Mouse (Mus musculus) neural tube, embryonic 12.5 days (tissue): ENCODE measurements around the gene Hoxa9. TPM values are rescaled to one million over a fixed set of nuclear protein-coding genes. Genes with fewer than 3 reads are reported as not detected.
A peak's percentile ranks its signal among the peaks of the same experiment; 100 is the strongest.

Experiments used
- ATAC-seq: fragments of 200-750 bp; cut with Nextera tagmentation; 2 replicates; pipeline ENCODE4 v1.8.0; 2017; ENCODE audit warnings: low read depth, mild to moderate bottlenecking, moderate TSS enrichment, moderate library complexity; ENCODE audit not compliant: low FRiP score
- H3K27ac ChIP-seq: fragments of 300-500 bp; sonication (generic); 2 replicates; pipeline ENCODE4 v1.5.1; 2016
- H3K27me3 ChIP-seq: fragments of 300-500 bp; sonication (generic); replicated peaks from 2 replicates; pipeline ENCODE4 v1.6.1; 2016; ENCODE audit warnings: mild to moderate bottlenecking
- H3K36me3 ChIP-seq: fragments of 300-500 bp; sonication (generic); 2 replicates; pipeline ENCODE4 v1.6.1; 2016; ENCODE audit warnings: mild to moderate bottlenecking
- H3K4me1 ChIP-seq: fragments of 300-500 bp; sonication (generic); 2 replicates; pipeline ENCODE4 v1.6.1; 2016
- H3K4me2 ChIP-seq: fragments of 300-500 bp; sonication (generic); replicated peaks from 2 replicates; pipeline ENCODE4 v1.6.1; 2016; ENCODE audit warnings: mild to moderate bottlenecking
- H3K4me3 ChIP-seq: fragments of 300-500 bp; sonication (generic); 2 replicates; pipeline ENCODE4 v1.5.1; 2016
- H3K9ac ChIP-seq: fragments of 300-500 bp; sonication (generic); 2 replicates; pipeline ENCODE4 v1.6.1; 2016; ENCODE audit warnings: mild to moderate bottlenecking
- H3K9me3 ChIP-seq: fragments of 300-500 bp; sonication (generic); 2 replicates; pipeline ENCODE4 v1.6.1; 2016; ENCODE audit warnings: mild to moderate bottlenecking
- WGBS: fragments of 180-500 bp; shearing (Covaris S2); methylation state at CpG from one replicate; pipeline ENCODE4 v1.1.7; 2016; 5-methylcytosine and 5-hydroxymethylcytosine counted together
- polyA plus RNA-seq: library from polyadenylated mRNA; unstranded; fragments of >200 nt; fragmentation: Nextera tagmentation; extraction: Ambion mirVana; gene quantifications from 2 replicates; pipeline ENCODE4 v1.2.1, GENCODE M21; 2016

Hoxa9 gene
- polyA plus RNA-seq, 1 experiment from 2014 or later = 131 TPM

DNA sequence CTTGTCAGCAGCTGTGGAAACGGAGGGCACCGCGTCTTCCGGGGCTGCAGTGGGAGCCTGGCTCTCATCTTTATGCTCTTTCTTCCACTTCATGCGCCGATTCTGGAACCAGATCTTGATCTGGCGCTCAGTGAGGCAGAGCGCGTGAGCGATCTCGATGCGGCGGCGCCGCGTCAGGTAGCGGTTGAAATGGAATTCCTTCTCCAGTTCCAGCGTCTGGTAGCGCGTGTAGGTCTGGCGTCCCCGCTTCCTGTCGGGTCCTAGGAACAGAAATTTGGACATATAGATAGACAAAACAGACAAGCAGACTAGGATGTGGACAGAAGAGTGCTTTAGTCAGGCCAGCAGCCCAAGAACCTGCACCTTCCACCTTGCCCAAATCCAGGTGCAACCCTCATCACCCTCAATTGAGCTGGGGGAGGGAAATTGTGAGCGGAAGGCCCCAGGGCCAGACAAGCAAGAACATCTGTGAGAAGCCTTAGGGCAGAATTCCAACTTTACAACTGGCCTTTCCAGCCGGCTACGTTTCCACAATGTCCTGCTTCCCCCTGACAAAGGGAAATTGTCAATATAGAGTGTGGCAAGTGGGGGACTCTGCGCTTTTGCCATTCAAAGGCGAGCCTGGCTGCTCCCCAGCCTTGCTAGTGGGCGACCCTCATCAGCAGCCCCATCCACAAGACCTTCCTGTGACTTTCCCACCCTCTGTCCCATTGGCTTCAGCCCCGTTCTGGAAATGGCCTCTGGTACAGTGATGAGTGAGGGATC, 14.9 kb downstream of the Hoxa9 start:
- Histone ChIP-seq H3K4me1 (peaks cover 36% of the 10 kb centered on the region), H3K27me3 (no peaks in the 10 kb centered on the region), H3K27ac (peak overlapping the region; percentile 99), H3K4me3 (peak overlapping the region; percentile 82), H3K36me3 (no peaks in the 10 kb centered on the region), H3K9ac (peak overlapping the region; percentile 100), H3K9me3 (no peaks in the 10 kb centered on the region), H3K4me2 (peak overlapping the region; percentile 99)
- ATAC-seq = no peak
- under 1% methylated on average over 30 of the region's 30 CpGs for WGBS

DNA sequence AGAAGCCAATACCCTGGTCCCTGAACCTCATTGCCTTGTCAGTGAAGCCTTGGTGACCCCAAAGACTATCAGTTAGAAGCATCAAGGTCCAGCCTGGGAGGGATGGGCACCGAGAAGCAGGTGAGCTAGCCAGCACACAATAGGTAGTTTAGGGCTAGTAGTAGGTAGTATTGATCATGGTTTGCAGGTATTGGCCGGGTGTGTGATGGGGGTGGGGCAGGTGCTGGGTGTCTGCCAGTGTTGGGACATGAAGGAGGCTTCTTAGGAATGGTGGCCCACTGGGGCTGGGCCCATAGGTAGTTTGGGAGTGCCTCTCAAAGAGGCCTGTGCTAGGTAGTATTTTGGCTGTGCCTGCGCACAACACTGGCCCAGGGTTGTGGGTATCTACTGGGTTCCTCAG, 15.8 kb downstream of the Hoxa9 start:
- H3K9me3 ChIP-seq = no peaks in the 10 kb centered on the region
- no peaks in the 10 kb centered on the region for H3K36me3 ChIP-seq
- H3K4me1 ChIP-seq = peaks cover 36% of the 10 kb centered on the region
- H3K9ac ChIP-seq = peak overlapping the region; percentile 100
- peak overlapping the region; percentile 99 for H3K4me2 ChIP-seq
- WGBS = 14% methylated on average over 3 of the region's 3 CpGs
- peak overlapping the region; percentile 82 for H3K4me3 ChIP-seq
- H3K27me3 ChIP-seq = no peaks in the 10 kb centered on the region
- peak overlapping the region; percentile 32; the same call in 1 of the 2 replicates for H3K27ac ChIP-seq
- no peak for ATAC-seq

DNA sequence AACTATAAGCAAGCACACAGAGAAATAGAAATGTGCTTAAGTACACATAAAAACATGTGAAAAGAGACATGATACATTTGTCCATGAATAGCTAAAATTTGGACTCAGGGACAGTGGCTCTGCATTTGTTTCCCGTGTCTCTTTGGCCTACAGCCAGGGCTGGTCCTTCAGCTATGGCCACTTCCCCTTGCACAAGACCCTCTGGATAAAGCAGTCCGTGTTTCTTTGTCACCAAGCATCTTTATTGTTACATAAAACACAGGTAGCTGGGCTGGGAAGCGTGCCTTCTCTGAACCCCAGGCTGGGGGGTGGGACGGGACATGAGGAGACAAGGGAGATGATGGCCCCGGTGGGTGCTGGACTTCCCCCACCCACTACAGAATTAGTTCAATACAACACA, 16.6 kb downstream of the Hoxa9 start:
- Histone ChIP-seq H3K36me3 (no peaks in the 10 kb centered on the region), H3K9me3 (no peaks in the 10 kb centered on the region), H3K27me3 (no peaks in the 10 kb centered on the region), H3K27ac (peak overlapping the region; percentile 76), H3K9ac (peak overlapping the region; percentile 100), H3K4me3 (peak overlapping the region; percentile 82), H3K4me1 (peaks cover 33% of the 10 kb centered on the region), H3K4me2 (peak overlapping the region; percentile 99)
- WGBS = 12% methylated on average over 5 of the region's 5 CpGs
- ATAC-seq = no peak

DNA sequence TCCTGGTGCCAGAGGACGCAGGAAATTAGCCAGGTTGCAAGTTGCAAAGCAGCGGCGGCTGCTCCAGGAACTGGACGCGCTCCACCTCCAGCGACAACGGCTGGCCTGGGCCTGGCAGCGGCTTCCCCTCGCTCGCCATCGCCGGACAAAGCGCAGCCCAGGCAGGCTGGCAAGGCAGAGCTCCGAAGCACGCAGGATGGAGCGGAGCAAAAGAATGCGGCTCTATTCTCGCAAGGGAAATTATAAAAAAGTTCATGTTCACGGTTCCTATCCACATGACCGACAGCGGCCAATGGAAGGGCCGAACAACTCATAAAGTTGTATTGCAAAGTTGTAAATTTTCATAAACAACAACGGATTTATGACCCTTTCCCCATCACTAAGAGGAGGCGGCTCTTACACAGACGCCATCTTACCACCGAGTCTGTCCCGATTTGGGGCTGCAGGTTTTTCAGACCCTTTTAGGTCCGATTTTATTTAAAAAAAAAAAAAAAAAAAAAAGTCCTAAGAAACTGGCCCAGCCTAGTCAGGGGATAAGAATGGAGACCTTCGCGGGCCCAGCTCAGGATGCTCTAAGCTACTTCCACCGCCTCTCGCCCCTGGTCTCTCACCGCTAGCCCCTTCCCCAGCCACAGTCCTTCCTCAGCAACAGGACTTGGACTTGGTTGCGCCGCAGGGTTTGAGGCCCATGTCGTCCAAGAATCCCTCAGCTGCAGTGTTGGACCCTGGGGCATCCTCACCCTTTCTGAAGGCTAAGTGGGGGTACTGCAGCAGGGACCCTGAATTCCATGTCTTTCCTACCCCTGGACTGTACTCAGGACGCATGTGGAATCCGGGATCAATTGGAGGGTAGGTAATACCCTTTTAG, 17.5 kb downstream of the Hoxa9 start, which contains the start of the genes Hoxa3 and Gm28308:
Gene Hoxa3, minus strand, starts transcription at position 218 of the 868 bp plus-strand sequence.
Gene Gm28308, minus strand, starts transcription at position 221 of the 868 bp plus-strand sequence.
- peak; percentile 52 for ATAC-seq
- H3K9me3 ChIP-seq = no peaks in the 10 kb centered on the region
- peak within 1 kb of the TSS; percentile 99 for H3K4me2 ChIP-seq
- H3K36me3 ChIP-seq = no peaks in the 10 kb centered on the region
- H3K4me3 ChIP-seq = peak within 1 kb of the TSS; percentile 92
- H3K4me1 ChIP-seq = peaks cover 25% of the 10 kb centered on the region
- H3K27ac ChIP-seq = peak within 1 kb of the TSS; percentile 100
- WGBS = 1% methylated on average over 38 of the region's 38 CpGs
- H3K27me3 ChIP-seq = no peaks in the 10 kb centered on the region
- H3K9ac ChIP-seq = peak within 1 kb of the TSS; percentile 100

DNA sequence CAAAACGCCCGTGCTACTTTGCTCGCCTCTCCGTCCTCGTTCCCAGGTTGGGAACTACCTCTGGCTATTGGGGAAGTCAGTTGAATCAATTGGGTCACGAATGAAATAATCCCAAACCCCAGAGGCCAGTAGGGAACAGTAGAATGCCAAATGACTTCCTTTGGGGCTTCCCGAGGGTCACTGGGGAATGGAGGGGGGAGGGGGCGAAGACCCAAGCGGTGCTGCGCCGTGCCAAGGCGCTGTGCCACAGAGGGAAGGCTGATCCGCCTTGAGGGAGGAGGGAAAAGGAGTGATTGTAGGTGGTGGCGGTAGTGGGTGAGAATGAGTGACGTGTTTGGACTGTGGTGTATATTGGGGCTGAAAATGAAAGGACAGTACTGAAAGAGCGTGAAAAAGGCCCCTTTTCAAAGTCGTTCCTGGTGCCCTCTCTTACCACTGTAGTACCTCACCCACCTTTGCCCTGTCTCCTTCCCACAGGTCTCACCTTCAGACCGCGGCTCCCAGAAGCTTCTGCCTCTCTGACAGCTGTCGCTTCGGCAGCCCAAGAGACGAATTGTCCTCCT, 18.3 kb downstream of the Hoxa9 start:
- 0 out of 2 replicates have a peak, but pooled peaks have one; percentile 18 for ATAC-seq
- Histone ChIP-seq H3K9me3 (no peaks in the 10 kb centered on the region), H3K4me3 (peak overlapping the region; percentile 92), H3K27me3 (no peaks in the 10 kb centered on the region), H3K4me1 (peaks cover 27% of the 10 kb centered on the region), H3K27ac (peak overlapping the region; percentile 100), H3K9ac (peak overlapping the region; percentile 100), H3K36me3 (no peaks in the 10 kb centered on the region), H3K4me2 (peak overlapping the region; percentile 99)
- WGBS = 1% methylated on average over 22 of the region's 22 CpGs

DNA sequence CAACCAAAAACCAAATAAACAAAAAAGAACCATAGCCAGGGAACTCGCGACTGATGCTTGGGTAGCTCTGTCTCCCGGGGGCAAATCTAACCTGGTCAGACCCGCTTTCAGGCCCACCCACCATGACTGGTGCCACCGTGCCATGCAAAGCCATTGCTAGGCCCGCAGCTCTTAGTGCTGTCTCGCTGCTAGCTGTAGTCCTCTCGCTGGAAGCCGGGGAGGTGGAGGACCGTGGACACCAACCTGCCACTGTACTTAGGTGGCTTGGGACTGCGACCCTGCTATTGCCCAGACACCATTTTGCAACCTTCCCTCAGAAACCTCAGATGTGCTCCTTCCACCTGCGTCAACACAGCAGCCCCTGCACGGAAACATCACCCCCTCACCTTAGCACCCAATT, 18.9 kb downstream of the Hoxa9 start:
- peak overlapping the region; percentile 100 for H3K27ac ChIP-seq
- H3K4me3 ChIP-seq = peak overlapping the region; percentile 92
- H3K9ac ChIP-seq = peak overlapping the region; percentile 100
- no peaks in the 10 kb centered on the region; the same call in 1 of the 2 replicates for H3K36me3 ChIP-seq
- under 1% methylated on average over 13 of the region's 13 CpGs for WGBS
- no peak for ATAC-seq
- peak overlapping the region; percentile 99 for H3K4me2 ChIP-seq
- H3K9me3 ChIP-seq = no peaks in the 10 kb centered on the region
- H3K27me3 ChIP-seq = no peaks in the 10 kb centered on the region
- H3K4me1 ChIP-seq = peaks cover 30% of the 10 kb centered on the region

DNA sequence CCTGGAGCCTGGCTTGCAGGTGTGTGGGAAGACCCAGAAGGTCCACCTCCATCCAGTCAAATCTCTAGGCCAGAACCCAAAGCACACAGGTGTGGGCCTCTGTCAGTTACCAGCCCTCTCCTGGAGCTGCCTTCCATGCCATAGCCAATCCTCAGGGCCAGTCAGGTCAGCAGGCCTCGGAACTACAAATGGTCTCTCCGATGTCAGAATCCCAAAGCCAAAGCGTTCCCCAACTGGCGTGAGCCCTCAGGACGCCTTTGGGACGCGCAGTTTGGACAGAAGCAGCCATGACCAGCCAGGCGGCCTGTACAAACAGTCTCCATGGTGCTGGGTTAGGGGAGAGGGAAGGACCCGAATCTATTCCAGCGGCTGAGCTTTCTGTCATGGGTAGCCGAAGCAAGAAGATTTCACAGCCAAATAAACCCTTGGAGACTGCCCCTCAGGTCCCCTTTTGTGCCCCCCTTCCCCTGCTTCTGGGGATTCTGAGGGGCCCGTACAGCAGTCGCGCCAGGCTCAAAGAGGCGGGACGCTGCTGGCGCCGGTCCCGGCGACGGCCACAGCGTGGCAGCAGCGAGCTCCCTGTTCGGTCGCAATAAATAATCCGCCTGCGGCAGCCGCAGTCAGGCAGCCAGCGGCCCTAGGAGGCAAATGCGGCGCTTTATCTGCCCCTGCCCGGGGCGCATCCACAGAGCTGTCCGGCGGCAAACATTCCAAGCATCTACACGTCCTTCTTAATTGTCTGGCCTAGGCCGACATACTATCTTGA, 19.5 kb downstream of the Hoxa9 start:
- Histone ChIP-seq H3K4me1 (peaks cover 34% of the 10 kb centered on the region), H3K4me2 (peak overlapping the region; percentile 99), H3K36me3 (peaks cover 2% of the 10 kb centered on the region), H3K9me3 (no peaks in the 10 kb centered on the region), H3K9ac (peak overlapping the region; percentile 100), H3K27ac (peak overlapping the region; percentile 100), H3K4me3 (peak overlapping the region; percentile 92), H3K27me3 (no peaks in the 10 kb centered on the region)
- ATAC-seq = peak; percentile 11
- under 1% methylated on average over 37 of the region's 37 CpGs for WGBS

DNA sequence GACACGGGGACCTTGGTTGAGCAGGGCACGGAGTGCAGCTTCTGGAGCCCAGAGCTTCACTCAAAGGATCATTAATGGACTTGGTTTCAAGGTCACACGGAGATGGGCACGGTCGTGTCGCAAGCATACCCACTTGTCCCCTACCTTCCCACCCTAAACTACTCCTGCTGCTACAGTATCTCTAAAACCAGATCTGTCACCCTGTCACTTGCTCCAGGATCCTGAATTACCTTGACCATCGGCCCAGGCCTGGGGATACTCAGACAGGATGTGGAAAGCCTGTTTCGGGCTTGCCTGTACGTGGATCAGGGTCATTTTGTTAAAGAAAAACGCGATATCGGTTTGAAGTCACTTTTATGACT, 21.2 kb downstream of the Hoxa9 start:
- Histone ChIP-seq H3K4me1 (peaks cover 40% of the 10 kb centered on the region), H3K27me3 (no peaks in the 10 kb centered on the region), H3K9me3 (no peaks in the 10 kb centered on the region), H3K9ac (peak overlapping the region; percentile 100), H3K4me2 (peak overlapping the region; percentile 99), H3K36me3 (peaks cover 18% of the 10 kb centered on the region), H3K4me3 (peak overlapping the region; percentile 92), H3K27ac (peak overlapping the region; percentile 99)
- WGBS = 1% methylated on average over 12 of the region's 12 CpGs
- no peak for ATAC-seq

DNA sequence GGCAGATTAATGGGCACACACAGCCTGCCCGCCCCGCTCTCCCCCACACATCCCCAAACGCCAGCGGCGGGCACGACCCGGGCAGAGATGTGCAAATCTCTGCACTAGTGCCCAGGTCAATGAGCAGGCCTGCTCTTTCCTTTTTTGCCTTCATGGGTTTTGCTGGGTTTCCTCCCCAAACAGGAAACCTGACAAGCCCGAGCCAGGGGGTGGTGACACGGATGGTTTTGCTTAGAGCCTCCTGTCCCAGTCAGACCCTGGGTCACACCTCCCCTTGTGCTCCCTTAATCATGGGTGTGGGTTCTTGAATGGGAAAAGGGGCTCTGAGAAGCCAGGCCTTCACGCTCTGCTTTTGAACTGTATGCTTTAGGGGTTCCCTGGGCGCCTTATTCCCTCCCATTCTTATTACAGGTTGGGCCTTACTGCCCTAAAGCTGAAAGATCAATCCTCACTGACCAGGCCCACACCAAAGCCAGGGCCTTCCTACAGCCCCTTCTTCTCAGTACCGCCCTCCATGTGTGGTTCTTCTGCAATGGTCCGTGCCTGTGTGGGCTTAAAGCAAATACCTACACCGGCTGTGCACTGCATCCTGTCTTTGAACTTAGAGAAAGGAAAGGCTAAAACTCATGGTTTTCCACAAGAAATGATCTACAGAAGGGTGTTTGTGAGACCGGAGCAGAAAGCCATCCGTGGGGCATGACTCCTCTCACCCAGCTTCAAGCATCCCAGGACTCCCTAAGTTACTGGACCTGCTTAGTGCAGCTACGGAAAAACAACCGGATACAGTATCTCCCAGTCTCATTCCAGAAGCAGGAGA, 21.8 kb downstream of the Hoxa9 start:
- H3K9me3 ChIP-seq = no peaks in the 10 kb centered on the region
- ATAC-seq = peak; percentile 24; the same call in 1 of the 2 replicates
- no peaks in the 10 kb centered on the region for H3K27me3 ChIP-seq
- WGBS = 1% methylated on average over 18 of the region's 18 CpGs
- peak overlapping the region; percentile 92 for H3K4me3 ChIP-seq
- H3K9ac ChIP-seq = peak overlapping the region; percentile 100
- H3K27ac ChIP-seq = peak overlapping the region; percentile 99
- peaks cover 34% of the 10 kb centered on the region for H3K4me1 ChIP-seq
- peak overlapping the region; percentile 99 for H3K4me2 ChIP-seq
- peaks cover 19% of the 10 kb centered on the region for H3K36me3 ChIP-seq

DNA sequence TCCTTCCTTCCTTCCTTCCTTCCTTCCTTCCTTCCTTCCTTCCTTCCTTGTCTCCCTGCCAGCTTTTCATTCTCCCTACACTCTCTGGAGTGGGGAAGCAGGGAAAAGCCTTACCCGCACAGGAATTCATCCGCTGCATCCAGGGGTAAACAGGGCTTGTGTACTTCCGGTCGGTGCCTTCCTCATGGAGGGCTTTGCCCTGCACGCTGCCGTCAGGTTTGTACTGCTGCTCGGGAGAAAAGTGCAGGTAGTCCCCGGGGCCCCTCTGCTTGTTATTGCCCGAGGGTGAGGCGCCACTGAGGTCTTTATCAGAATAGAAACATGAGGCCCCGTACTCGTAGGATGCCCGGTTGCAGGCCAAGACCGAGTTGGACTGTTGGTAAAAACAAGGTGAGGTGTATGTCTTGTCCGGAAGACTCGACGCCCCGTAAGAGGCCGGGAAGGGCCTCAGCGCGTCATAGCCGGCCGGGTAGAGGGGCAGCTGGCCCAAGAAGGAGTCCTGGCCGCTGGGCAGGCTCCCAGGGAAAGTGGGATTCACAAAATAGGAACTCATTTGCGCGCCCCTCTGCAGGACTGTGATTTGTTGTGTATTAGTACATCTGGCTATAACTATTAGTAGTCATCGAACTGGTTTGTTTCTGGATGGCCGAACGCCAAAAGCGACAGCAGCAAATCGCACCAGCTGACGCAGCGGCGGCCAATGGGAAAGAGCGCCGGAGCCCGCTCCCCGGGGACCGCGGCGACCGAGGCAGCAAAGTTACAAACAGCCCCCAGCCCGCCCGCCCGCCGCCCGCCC, 22.6 kb downstream of the Hoxa9 start, which contains the start of gene Hoxa6:
Gene Hoxa6, minus strand, starts transcription at position 651 of the 796 bp plus-strand sequence.
- Histone ChIP-seq H3K4me2 (peak within 1 kb of the TSS; percentile 99), H3K27ac (peak within 1 kb of the TSS; percentile 99), H3K36me3 (peaks cover 27% of the 10 kb centered on the region), H3K27me3 (no peaks in the 10 kb centered on the region), H3K4me3 (peak within 1 kb of the TSS; percentile 92), H3K9me3 (no peaks in the 10 kb centered on the region), H3K4me1 (peaks cover 41% of the 10 kb centered on the region), H3K9ac (peak within 1 kb of the TSS; percentile 100)
- under 1% methylated on average over 47 of the region's 47 CpGs for WGBS
- no peak for ATAC-seq
